Mouse (Mus musculus): Measurements from ENCODE around the gene Als2.

Als2 gene

GRCm38 (mm10) chr1:59162309-59163024 lies 74.6 kb downstream of the Als2 start:
- peak; percentile 40 for DNase-seq

GRCm38 (mm10) chr1:59161396-59161795 lies 75.6 kb downstream of the Als2 start:
- peak; percentile 68 for DNase-seq

- DNase-seq = peak; percentile 83
These were observed 76.2 kb downstream of the Als2 start for GRCm38 (mm10) chr1:59160871-59161270.

- peak; percentile 55 for DNase-seq
These were observed 77.9 kb downstream of the Als2 start for GRCm38 (mm10) chr1:59159136-59159535.

GRCm38 (mm10) chr1:59158498-59158897 lies 78.5 kb downstream of the Als2 start:
- peak; percentile 70 for DNase-seq

GRCm38 (mm10) chr1:59157846-59158245 lies 79.2 kb downstream of the Als2 start:
- peak; percentile 77 for DNase-seq

GRCm38 (mm10) chr1:59152346-59152745 lies 84.7 kb downstream of the Als2 start:
- peak; percentile 31 for DNase-seq

GRCm38 (mm10) chr1:59150542-59150941 lies 86.5 kb downstream of the Als2 start:
- peak; percentile 34 for DNase-seq

- peak; percentile 81 for DNase-seq
These were observed 92.5 kb downstream of the Als2 start for GRCm38 (mm10) chr1:59144543-59144942.

- peak; percentile 89 for DNase-seq
These were observed 94.2 kb downstream of the Als2 start for GRCm38 (mm10) chr1:59142809-59143208.

- peak; percentile 85 for DNase-seq
These were observed 102.6 kb downstream of the Als2 start for GRCm38 (mm10) chr1:59134419-59134818.

GRCm38 (mm10) chr1:59128879-59129278 lies 108.2 kb downstream of the Als2 start:
- DNase-seq = peak; percentile 46

GRCm38 (mm10) chr1:59125558-59125957 lies 111.5 kb downstream of the Als2 start:
- no peak for DNase-seq

GRCm38 (mm10) chr1:59119720-59120457 lies 117.1 kb downstream of the Als2 start, which contains the start of gene Tmem237:
Gene Tmem237 (minus strand): TSS chr1:59120408.
- DNase-seq = peak; percentile 99
